Mouse (Mus musculus): Measurements from ENCODE around the gene Btg4. TPM values are rescaled to one million over a fixed set of nuclear protein-coding genes. Genes with fewer than 3 reads are reported as not detected.
A peak's percentile ranks its signal among the peaks of the same experiment; 100 is the strongest.

Btg4 gene
- polyA plus RNA-seq (2015; fragmentation: Nextera tagmentation; extraction: Ambion mirVana), result not detected in 2 replicates

DNA sequence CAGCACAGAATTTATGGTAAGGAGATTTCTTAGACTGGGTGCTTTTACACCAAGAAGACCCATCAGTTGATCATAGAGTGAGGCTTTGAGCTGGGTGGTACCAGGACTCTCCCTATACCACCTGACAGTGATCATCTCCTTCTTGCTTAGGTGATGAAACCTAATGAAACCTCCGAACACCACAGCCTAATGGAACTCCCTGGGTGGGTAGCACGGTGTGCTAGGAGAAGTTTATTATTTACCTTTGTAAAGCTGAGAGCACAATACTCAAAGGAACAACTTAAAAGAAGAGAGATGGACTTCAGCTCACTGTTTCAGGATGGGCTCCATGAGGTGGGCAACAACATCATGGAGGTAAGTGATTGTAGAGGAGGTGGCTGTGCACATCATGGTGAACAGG is at the start of gene Btg4:
TSS of gene Btg4 (plus strand) at position 301 of the 400 bp plus-strand sequence.

DNA sequence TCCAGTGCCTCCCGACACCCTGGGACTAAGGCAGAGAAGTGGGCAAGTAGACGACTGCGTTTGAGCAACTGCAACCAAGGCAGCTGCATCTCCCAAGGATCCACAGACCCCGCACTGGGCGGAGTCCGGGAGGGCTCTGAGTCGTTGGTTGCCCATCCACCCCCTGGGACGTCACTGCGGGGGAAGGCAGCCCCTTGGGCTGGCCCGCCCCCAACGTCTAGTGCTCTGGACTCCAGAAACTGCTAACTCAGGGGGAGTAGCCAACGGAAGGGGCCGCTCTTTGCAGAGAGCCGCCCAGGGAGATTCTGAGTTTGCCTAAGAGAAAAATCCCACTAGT is 16.2 kb downstream of the Btg4 start, which contains the start of gene Layn:
TSS of gene Layn (minus strand) at position 116 of the 337 bp plus-strand sequence.

GRCm38 (mm10) chr9:51101756-51102425 is 41.2 kb downstream of the Btg4 start, which contains the start of gene 4833427G06Rik:
4833427G06Rik (minus strand) TSS chr9:51102078.

DNA sequence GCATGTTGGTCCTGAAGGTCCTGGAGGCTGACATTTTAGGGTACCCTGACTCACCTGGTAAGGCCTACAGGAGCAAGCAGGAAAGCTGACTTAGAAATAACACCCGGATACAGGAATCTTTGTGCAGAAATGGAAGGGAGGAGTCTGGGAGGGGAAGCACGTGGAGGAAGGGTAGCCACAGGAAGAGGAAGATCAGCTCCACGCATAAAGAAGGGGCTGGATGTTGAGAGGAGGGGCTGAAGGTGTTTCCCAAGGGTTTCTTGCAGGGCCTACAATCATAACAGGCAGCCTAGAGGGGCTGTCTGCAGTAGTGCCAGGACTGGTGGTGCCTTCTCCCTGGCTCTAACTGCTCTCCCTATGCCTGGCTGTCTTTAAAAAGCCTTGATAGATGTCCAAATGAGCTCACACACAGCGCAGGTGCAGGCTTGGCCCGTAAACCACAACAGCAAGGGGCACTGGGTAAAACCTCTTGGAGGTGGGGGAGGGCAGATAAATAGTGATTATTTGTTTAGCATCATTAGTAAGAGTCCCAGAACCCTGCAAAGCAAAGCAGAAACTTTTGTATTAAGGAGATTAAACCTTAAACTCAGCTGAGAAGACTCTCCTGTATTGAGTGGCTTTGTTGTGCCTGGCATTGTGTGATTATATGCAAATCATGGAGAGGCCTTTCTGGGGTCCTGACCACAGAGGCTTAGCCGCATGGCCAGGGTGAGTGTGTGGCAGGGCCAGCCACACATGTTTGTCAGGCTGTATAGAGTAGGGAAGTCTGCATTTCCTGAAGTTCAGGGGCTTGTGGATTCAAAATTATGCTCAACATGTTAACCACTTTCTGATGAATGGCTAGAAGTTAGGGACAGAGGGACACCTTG is 104.8 kb downstream of the Btg4 start, which contains the start of gene Gm32742:
TSS of gene Gm32742 (minus strand) at position 206 of the 869 bp plus-strand sequence.

MicroRNA genes within 50 kb of the gene (microRNA counts, 519-probe panel; counts per million panel counts)
- microRNA mmu-miR-34b-3p (40.5 counts per million), microRNA mmu-miR-34b-5p (40.5 counts per million), microRNA mmu-miR-34c (40.5 counts per million)

Small RNAs within 50 kb of the gene (microRNA-seq; reads per million reads assigned to microRNA genes)
- 26.7 reads per million, percentile 29 among the genes with 10 or more reads in this experiment for gene Mir34b
- 986 reads per million, percentile 74 among the genes with 10 or more reads in this experiment for gene Mir34c

Other genes starting within 250 kb of the Btg4 start
- gene Ppp2r1b, start 215.6 kb upstream of the Btg4 start, polyA plus RNA-seq (2015; fragmentation: Nextera tagmentation; extraction: Ambion mirVana), result 28.7 and 29.8 TPM in 2 replicates
- 14.0 and 16.4 TPM in 2 replicates for gene Sik2, start 51.8 kb upstream of the Btg4 start, polyA plus RNA-seq (2015; fragmentation: Nextera tagmentation; extraction: Ambion mirVana)
- gene Layn, start 16.2 kb downstream of the Btg4 start, polyA plus RNA-seq (2015; fragmentation: Nextera tagmentation; extraction: Ambion mirVana), result 10.1 and 12.9 TPM in 2 replicates
- 1.2 and 1.7 TPM in 2 replicates for gene 4833427G06Rik, start 41.2 kb downstream of the Btg4 start, polyA plus RNA-seq (2015; fragmentation: Nextera tagmentation; extraction: Ambion mirVana)
- not detected in 2 replicates for gene Gm32742, start 104.6 kb downstream of the Btg4 start, polyA plus RNA-seq (2015; fragmentation: Nextera tagmentation; extraction: Ambion mirVana)
- gene Pou2af1, start 152.8 kb downstream of the Btg4 start, polyA plus RNA-seq (2015; fragmentation: Nextera tagmentation; extraction: Ambion mirVana), result 0.19 TPM in 1 of 2 replicates, not detected in the other
- 1.0 and 1.2 TPM in 2 replicates for gene Colca2, start 217.7 kb downstream of the Btg4 start, polyA plus RNA-seq (2015; fragmentation: Nextera tagmentation; extraction: Ambion mirVana)